Mouse (Mus musculus) stomach, postnatal 0 days (tissue): ENCODE measurements at regions not wholly inside any gene's neighbourhood (a gene's known extent, or its start where the extent isn't known, plus 50 kb on each side); places are given as distances from the start of the nearest gene placed in this dataset.

ENCODE experiments used
- CTCF ChIP-seq: IDR thresholded peaks from 2 replicates; pipeline ENCODE4 v1.5.1; 2016; ENCODE audit warnings: antibody characterized with exemption, low read depth, mild to moderate bottlenecking, moderate library complexity
- EP300 ChIP-seq: optimal IDR thresholded peaks from 2 replicates; pipeline ENCODE3; 2016; ENCODE audit warnings: antibody characterized with exemption

- TF ChIP-seq EP300 (no peak), CTCF (no peak)
Measured at GRCm38 (mm10) chr14:106428594-106428993, 322.6 kb downstream of the Trim52 start.
